Mouse (Mus musculus) embryo, embryonic 11.5 days (tissue): ENCODE results near the gene Acap3.

ENCODE experiments used
- DNase-seq: peaks from one replicate; pipeline ENCODE4 v3.0.0-alpha.2; 2012; ENCODE audit warnings: low read depth, low spot score

Gene Acap3

GRCm38 (mm10) chr4:155943049-155943452, 51.4 kb downstream of the Acap3 start:
- no peak for DNase-seq

- peak; percentile 91 for DNase-seq
These were observed 52.1 kb downstream of the Acap3 start, which contains the start of gene Ube2j2 for GRCm38 (mm10) chr4:155943534-155944249. Ube2j2 (plus strand) TSS chr4:155943831.

- DNase-seq, result no peak
These were observed 52.6 kb downstream of the Acap3 start for GRCm38 (mm10) chr4:155944271-155944670.

- no peak for DNase-seq
These were observed 55.5 kb downstream of the Acap3 start for GRCm38 (mm10) chr4:155947094-155947493.

- no peak for DNase-seq
These were observed 63.9 kb downstream of the Acap3 start for GRCm38 (mm10) chr4:155955491-155955890.
